Mouse (Mus musculus): ENCODE data around the gene Ptpn6.

Gene Ptpn6

DNA sequence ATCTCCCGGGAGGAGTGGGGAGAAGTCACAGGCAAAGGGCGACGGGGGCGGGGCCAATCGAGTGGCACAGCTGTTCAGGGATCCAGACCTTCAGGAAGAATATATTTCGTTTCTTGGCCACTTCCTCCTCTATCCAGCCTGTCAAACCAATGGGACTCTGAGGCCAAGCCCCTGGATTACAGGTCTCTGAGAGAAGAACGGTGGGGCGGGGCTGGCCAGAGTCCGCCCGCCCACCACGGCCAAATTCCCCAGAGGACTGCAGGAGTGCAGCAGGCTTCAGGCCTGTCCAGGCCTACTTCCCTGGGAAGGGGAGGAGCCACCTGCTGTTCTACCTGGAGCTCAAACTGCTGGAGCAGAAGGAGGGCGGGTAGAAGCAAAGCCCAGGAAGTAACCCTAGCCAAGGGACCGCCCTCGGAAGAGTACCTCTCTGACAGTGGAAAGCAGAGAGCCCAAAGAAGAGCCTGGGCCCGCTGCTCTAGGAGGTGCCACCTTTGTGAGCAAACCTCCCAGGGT, at the start of gene Ptpn6:
Gene Ptpn6, minus strand, starts transcription at position 204 of the 513 bp plus-strand sequence.
- DNase-seq: no peak

DNA sequence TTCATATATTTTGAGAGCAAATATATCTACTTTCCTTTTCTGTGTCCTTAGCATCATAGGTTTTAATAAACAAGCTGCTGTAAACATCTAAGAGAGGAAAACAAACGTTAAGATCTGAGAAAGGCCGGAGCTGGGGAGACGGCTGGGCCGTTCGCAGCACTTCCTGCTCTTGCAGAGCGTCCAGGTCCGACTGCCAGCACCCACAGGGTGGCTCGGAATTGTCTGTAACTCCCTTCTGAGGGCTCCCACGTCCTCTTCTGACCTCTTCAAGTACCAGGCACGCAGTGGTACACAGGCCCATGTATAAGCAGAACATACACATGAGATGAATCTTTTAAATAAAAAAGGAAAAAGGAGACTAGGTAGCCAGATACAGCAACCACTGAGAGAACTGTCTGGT, 49.2 kb upstream of the Ptpn6 start:
- DNase-seq: no peak

DNA sequence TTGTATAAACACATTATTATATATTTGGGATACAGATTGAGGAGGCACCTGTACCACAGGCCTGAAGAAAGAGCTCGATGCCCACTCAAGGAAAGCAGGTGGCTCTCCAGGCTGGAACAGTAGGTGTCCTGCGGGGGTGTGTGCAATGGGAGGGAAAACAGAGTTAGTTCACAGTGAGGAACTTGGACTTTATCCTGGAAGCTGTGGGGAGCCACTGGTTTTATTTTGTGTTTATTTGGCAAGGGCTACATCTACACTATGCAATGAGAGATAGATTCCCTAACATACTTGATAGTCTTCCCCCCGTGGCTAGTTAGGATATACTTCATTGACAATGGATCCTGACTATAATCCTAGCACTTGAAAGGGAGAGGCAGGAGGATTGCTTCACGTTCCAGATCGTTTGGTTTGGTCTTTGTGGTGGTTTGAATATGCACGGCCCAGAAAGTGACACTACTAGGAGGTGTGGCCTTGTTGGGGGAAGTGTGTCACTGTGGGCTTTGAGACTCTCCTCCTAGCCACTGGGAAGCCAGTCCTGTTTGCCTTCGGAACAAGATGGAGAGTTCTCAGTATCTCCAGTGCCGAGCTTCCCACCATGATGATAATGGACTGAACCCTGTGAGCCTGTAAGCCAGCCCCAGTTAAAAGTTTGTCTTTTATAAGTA, 48.4 kb upstream of the Ptpn6 start:
- peak; percentile 61 for DNase-seq

DNA sequence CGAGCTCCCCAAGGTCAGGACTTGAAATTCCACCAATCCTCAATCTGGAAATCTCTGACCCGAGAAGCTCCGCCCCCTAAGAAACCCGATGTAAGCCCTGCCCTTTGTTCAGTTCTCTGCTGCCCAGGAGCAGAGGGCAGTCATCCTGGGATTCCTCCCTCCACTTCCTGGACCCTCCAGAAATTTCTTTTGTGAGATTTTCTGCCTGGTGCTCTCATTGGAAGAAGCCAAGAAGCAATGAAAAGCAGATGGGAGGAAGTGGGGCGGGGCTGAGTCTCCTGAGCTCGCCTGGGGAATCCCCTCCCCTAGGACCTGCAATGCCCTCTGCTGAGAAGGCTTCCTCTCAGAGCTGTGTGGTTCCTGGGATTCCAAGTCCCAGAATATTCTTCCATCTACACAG, 43.9 kb upstream of the Ptpn6 start:
- no peak for DNase-seq

DNA sequence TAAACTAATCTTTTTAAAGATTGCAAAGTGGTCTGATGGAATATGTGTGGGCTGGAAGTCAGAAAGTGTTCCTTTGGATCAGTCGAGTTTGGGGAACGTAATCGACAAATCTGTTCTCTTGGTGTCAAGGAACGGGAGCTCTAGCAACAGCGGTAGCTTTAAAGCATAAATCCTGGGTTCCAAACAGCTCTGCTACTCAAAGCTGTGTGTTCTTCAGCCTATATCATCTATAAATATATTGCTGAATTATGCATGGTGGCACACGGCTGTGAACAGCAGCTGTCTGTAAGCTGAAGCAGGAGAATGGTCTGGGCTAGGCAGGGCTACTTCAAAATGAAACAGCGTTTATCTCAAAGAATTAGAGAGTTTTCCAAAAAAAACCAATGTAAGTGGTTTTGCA, 42.4 kb upstream of the Ptpn6 start:
- DNase-seq: no peak

DNA sequence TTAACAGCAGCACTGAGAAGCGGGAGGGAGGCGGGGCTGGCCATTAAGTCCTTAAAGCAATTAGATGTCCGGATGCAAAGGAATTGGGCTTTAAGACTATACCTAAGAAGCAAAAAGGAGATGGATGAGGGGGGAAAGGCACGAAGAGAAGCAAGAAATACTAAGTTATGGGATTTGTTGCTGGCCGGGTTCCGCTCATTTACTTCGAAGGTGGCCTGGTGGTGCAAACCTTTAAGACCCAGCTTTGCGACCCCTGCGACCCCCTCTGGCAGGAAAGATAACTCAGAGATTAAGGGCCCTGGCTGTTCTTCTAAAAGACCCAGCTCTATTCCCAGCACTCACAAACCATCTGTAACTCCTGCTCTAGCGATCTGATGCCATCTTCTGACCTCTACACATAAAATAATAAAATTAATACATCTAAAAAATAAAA, 41.5 kb upstream of the Ptpn6 start:
- no peak for DNase-seq

DNA sequence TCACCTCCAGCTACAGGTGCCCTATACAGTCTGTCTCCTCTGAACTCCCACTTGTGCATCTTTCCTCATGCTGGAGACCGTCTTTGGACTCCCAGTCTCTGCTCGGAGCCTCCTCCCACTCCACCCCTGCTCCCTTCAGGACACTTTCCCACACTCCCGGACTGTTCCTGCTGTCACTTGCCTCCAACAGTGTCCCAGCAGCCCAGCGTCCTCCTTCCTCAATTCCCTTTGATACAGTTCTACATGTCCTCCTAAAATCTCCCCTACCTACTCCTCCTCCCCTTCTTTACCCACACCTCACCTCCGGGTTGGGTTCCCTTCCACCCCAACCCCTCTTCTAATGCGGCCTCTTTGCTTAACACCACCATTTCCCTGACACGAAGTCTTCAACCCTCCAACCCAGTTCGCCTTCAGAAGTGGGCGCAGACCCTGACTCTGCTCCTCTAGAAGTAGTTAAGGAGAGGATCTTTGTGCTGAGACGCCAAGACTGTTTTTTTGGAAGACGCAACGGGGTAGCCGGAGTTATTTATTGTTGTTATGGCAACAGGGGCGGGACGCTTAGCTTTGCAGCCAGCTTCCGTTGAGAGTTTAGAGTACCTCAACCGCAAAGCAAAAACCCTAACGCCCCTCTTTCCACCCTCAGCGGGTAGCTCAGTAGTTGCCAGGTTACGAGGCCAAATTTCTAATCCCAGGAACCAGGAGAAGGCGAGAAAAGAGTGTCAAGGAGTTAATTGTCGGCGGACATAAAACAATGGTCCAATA, 40.9 kb upstream of the Ptpn6 start, which contains the start of gene Lrrc23:
Gene Lrrc23, minus strand, starts transcription at position 506 of the 762 bp plus-strand sequence.
- DNase-seq: no peak

DNA sequence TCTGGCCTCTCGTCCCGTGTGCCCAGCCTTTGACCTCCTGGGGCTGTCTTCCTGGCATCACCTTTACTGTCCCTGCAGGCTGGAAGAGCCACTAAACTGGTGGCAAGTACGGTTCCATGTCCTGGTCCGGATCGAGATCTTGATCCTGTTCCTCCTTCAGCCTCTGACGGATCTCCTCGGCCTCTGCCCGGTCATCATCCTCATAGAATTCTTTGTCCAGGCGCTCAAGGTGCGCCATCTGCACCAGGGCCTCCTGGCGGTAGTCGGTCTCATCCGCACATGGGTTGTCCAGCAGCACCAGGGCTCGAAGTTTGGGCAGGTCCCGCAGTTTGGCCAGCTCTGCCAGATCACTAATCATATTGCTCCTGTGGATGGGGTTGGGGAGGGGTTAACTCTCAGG, 32.0 kb upstream of the Ptpn6 start:
- DNase-seq: no peak

DNA sequence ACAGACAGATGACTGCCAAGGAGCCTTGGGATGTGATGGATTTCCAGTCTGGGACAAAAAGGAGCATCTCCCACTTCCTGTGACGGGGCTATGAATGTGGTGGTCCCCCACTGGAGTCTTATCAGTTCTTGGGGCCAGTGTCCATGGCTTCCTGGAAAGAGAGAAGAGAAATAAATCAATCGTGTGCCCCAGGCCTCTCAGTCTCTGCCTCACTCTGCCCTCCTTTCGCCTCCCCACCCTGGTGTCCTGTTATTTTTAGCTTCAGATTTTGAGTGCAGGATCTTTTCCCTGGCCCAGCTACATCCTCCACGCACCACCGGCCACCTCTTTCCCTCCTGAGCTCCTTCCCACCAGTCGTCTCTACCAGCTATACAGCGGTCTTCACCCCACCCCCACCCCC, 31.5 kb upstream of the Ptpn6 start:
- DNase-seq: no peak

DNA sequence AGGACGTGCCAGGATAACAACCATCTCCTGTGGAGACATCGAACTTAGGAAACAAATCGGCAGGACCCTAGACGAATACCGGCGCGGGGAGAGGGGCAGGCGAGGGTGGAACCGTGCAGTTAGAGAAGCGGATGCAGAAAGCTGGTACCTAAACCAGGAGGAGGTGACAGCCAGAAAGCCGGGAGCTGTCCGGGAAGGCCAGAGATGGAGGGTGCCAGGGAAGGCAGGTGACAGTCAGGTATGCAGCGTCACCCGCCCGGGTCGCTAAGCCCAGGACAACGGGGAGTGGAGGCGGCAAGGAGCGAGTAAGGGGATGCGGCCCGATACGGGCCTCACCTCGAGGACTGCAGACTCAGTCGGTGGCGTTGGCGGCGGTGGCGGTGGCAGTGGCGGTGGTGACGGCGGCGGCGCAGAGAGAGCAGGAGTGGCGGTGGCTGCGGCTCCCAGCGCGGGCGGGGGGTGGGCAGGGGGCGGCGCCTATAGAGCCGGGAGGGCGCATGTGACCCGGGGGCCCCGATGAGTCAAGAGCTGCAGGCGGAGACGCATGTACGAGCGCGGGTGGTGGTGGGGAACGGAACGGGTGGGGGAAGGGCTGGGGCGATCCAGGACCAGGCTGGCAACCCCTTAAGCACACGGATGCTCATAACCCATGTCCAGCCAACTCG, 30.7 kb upstream of the Ptpn6 start, which contains the start of gene Eno2:
Gene Eno2, minus strand, starts transcription at position 573 of the 665 bp plus-strand sequence.
- peak; percentile 87 for DNase-seq

DNA sequence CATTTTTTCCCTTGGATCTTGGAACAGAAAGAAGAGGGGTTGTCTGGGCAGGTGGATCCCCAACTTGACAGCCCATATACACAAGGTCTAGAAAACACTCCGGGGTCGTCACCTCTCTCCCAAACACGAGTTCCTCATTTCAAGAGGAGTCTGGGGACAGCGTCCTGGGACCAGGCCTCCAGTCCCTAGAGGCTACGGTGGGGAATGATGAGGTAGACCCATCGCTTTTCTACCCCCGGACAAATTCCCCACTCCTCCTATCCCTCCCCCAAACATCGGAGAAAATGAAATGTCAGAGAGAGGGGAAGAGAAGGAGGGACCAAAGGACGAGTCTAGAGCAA, 30.2 kb upstream of the Ptpn6 start:
- DNase-seq: no peak

DNA sequence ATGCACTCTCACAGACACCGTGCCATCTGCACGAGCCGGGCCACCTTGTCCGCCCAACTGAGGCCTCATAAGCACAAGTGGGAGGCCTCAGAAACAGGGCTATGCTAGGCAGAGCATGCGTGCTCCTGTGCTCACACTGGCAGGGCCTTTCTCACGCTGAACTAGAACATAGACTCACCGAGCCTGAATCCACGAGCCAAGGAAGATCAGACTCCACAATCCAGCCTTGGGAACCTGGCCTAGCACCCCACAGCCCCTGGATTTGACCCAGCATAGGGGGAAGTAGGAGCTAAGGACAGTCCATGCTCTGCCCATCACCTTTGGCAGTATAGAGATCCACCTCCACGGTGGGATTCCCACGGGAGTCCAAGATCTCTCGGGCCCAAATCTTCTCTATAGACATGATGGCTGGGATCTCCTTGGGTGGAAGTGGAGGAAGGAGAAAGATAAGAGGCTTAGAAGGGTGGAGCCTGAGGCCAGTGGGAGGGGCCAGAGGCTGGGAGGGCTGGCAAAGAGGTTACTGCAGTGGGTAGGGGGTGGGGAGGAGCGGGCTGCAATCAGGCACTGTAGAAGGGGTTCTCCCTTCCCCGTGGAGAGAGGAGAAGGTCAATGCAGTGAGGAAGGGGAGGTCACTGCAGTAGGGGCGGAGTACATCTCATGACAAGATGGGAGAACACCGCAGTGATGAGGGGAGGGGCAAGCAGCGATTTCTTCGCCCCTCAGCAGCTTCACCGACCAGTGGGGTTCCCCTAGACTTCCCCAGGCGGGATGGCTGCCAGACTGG, 29.6 kb upstream of the Ptpn6 start:
- no peak for DNase-seq

DNA sequence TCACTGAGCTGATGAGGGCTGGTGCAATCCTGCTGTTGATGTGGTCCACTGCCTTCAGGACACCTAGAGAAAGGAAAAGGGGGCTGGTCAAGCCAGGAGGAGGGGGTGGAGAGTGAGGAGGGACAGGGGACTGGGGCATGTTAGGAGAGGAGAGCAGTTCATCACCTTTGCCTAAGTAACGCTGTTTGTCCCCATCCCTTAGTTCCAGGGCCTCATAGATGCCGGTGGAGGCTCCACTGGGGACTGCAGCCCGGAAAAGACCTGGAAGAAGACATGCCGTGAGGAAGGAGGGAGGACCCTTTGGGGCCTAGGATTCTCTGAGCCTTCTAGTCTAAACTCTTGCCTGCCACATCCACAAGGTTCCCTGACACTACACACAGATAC, 29.0 kb upstream of the Ptpn6 start:
- DNase-seq: no peak

DNA sequence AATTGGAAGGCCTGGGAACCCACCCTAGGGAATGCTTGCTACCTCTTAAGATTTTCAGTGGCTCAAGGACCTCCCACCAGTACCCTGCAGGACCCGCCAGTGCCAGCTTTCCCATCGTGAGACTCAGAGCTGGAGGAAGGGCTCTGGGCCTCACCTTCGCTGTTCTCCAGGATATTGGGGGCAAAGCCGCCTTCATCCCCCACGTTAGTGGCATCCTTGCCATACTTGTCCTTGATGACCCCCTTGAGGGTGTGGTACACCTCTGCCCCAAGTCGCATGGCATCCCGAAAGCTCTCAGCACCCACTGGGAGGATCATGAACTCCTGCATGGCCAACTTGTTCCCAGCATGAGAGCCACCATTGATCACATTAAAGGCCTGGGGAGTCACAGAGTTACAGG, 27.4 kb upstream of the Ptpn6 start:
- DNase-seq: no peak

DNA sequence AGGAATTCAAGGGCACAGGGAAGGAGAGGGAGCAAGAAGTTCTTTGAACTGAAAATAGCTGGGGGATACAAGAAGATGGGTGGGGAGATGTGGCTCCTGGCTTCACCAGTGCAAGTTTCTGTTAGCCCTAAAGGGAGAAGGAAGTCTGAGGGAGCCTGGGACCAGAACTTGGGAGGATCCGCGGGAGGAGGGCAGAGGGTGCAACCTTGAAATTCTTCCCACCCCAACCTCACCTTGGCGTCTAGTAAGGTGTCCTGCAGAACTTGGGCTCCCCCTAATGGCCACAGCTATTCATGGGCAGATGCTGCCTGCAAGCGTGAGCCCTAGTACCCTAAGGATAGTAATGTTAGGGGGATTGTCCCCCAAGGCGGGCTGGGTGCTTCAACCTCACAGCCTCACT, 20.7 kb upstream of the Ptpn6 start:
- peak; percentile 85 for DNase-seq

DNA sequence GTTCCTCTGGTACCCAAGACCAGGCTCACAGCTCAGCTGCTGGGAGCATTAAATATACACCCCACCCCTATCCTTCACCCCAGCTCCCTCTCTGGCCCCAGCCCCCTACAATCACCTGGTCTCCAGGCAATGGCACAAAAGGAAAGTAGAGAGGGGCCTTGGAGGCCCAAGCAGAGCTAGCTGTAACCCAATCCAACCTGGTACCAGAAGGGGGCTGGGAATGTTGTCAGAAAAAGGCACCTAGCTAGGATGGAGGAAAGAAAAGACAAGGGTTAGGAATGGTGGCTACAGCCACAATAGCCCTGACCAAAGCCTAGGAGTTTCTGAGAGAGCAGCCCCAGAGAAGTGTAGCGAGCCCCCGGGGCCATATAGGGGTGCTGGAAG, 20.3 kb upstream of the Ptpn6 start:
- no peak for DNase-seq

DNA sequence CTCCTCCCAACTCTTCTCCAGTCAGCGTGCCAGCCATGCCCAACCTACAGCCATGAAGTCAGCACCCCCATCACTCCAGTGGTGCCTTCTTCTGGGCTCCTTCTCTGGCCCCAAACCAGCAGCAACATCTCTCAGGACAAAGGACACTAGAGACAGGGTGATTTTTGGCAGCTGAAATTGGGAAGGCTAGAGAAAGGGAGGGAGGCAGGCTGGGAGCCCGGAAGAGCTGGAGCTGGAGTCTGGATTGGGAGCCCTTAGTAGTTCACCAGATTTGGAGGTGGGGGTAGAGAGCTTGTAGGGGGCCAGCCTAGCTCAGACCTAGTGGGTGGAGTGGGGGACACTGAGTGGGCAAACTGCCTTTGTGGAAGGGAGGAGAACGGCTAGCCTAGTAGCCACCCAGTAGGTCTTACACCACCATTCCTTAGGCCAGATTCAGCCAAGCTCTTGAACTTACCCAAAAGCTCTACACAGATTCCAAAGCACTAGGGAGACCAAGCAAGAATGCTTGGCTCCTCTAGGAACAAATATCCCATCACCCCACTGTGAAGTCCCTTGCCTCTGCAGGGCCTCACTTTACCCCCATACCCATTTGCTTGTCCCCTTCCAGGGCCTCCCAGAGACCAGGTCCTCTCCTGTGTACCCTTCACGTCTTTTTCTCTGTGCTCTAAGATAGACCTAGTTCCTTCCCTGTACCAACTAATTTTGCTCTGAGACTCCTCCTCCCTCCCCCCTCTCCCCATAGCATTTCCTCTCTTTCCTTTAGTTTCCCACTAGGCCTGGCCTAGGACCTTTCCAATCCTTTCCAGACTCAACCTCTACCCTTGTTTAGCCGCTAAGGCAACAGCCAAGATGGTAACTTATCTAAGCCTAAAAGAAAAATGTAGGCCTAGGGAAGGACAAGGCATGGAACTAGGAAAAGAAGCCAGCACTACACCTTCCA, 19.7 kb upstream of the Ptpn6 start:
- peak; percentile 74 for DNase-seq

DNA sequence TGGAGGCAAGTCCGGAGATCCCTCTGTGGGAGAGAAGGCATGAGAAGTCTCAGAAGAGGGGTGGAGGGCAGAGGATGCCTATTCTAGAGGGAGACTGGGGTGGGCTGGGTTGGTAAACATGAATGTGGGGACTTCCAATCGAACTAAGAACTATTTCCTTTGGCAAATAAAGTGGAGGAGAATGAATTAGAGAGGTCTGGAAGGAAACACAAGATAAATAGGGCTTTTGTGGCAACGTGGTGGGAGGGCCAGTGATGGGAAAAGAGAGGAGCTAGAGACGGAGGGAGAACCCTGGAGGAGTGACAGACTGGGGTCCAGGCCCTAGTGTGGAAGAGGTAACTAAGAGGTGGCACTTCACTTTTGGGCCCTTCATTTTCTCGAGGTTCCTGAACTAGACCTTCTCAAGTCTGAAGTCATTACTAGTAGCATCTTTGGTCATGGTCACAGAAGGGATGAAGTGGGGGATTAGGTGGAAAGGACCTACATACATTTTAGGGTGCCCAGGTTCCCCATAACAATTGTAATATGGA, 18.9 kb upstream of the Ptpn6 start:
- no peak for DNase-seq

DNA sequence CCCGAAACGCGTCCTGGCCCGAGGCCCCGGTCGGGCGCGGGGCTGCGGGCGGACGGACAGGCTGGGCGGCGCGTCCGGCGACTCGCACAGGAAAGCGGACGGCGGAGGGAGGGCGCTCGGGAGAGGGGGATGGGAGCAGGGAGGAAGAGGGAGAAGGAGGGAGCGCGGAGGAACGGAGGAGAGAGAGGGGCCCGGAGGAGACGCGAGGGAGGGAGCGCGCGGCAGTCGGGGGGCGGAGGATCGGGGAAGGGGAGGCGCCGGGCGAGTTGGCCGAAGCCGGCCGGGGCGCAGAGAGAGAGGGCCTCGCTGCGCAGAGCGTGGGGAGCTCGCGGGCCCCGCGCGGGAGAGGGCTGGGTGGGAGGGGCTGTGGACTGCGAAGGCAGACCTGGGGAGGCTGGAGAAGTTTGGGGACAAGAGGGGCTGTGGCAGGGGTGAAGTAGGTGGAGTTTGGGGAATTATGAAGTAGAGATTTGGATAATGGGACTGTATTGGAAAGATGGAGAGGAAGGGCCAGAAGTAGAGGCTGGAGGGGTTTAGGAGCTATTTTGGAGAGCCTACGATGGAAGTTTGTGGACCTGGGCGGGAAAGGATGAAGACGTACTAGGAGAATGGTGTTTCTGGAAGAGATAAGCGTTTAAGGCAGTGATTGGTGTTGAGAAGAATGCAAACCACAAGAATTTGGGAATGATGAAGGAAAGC, 18.3 kb upstream of the Ptpn6 start:
- DNase-seq: peak; percentile 87

DNA sequence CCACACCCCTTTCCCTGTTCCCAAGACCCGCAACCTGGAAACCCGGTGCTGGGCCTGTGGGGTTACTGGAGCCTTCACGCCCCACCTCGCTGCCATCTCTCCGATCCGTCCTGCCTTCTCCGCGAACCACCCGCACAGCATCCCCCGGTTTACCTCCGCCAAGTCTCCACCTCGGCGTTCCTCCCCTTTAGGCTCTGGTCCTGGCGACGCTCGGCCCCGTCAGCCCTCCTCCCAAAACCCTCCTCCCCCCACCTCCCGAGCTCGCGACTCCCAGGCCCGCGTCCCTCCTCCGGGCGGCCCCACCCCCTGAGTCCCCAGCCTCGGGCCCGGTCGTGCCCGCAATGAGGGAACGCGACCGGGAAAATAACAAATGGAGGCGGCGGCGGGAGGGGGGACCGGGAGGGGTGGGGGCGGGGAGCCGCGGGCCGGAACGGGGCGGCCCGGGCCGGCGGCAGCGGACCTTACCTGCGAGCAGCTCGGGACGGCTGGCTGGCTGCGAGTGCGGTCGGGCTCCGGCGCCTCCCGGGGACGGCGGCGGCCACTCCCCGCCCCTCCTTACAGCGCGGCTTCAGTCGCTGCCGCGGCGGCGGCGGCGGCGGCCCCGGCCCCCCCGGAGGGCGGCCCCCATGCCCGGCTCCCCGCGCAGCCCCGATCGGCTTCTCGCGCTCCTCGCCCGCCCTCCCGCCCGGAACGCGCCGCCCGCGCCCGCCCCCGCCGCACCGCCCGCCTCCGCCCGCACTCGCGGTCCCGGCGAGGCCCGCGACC, 17.5 kb upstream of the Ptpn6 start, which contains the start of the genes Gm45234 and Atn1:
Gene Gm45234, minus strand, starts transcription at position 191 of the 765 bp plus-strand sequence.
Gene Atn1, minus strand, starts transcription at position 694 of the 765 bp plus-strand sequence.
- DNase-seq: no peak
